Mouse (Mus musculus) T-helper 1 cell (primary cell): ENCODE measurements around the gene Krtcap3.

ENCODE experiments used
- in situ Hi-C: fragments of 300-600 bp; cut with MboI, MseI; formaldehyde crosslinking; loops from one replicate; pipeline ENCODE4 v1.15.1; 2025; ENCODE audit warnings: high pct_unique_total_duplicates

Krtcap3 gene

DNA sequence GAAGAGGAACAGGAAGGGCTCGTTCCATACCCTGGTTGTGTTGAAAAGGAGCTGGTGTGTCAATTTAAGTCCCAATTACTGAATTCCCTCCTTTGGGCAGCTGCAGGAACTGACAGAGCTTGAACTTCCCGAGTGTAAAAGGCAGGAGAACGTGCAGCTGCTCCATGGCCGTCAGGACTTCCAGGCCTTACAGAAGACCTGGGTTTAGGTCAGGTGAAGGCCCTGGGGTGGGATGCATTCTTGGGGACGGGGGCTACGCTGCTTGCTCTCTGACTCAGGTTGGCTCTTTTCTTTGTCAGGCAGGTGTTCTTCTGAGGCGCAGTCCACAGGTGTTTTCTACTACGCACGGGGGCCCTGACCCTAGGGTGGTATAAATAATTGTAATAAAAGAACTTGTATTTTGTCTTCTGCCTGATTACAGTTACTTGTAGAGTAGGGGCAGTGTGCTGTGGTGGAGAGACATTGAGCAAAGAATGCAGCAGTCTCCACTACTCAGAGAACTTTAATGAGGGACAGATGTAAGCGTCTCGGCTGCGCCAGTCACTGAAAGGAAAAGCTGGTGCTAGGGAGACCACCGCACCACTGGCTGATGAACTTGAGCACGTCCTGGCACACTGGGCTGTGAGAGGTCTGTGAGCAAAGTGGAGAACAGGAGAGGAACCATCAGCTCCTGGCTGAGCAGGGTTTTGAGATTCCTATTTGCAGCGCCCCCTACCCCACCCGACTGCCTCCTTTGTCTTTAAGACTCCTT lies 1.5 kb downstream of the Krtcap3 start:
- in situ Hi-C loops = no loop called here

DNA sequence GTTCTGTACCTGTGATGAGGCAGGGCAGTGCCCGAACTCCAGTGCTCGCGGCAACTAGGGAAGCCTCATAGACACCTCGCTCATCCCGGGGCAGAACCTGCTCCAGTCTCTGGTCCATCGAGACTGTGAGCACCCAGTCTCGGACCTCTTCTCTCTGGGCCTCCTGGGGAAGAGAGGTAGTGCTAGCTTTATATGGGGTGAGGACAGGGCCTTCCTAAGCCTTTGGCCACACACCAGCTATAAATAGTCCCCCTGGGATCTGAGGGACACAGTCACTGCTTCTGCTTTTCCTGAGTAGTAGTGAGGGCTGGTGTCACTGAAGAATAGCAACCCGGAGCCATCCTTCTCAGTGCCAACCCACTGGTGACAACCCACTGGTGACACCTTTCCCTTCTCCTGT lies 2.3 kb downstream of the Krtcap3 start:
- in situ Hi-C loops = no loop called here

DNA sequence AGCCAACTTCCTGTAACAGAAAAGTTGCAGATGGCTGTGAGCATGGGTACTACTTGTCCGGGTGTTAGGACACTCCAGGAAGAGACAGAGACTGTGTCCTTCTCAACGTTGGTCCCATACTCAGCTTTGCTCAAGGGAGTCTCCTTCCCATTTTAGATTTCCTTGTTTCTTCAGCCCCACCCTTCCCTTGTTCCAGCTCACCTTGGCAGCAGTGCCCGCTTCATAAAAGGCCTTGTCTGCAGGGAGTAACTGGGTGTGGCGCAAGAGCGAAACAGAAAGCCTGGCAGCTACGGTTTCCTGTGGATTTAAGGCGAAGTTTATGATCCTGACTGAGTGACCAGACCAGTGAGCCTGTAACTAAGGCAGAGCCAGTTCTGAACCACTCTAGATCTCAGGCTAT lies 3.0 kb downstream of the Krtcap3 start:
- in situ Hi-C loops = no loop called here

DNA sequence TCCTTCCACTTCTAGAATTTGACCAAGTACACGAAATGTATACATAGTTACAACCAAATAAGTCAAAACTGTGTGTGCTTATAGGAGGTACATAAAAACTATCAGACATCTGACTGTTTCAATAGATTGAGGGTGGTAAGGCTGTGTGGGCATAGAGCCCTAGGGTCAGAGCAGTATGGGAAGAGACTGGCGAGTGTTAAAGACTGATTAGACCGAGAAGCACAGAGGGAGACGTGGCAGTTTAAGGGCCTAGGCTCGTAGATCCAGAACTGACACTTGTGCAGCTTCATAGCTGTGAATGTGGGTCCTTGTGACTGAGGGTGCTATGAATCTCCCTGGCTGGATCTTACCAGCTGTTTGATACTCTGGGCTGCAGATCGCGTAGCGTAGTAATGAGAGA lies 3.4 kb downstream of the Krtcap3 start:
- in situ Hi-C loops = no loop called here

DNA sequence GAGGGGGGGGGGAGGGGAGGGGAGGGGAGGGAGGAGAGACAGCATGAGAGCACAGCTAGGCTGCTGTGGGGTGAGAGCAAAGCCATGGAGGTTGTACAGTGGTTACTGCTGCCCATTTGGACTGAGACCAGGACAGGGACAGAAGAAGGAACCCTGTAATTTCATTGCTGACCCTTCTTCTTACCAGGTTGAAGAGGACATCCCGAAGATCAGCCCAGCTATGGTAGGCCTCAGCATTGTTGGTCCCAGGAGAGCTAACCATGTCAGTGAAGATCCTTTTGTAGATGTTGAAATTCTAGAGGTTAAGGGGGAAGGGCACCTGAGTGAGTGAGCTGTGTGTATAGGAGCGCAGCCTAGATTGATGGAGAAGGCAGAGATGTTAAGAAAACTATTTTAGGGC lies 3.9 kb downstream of the Krtcap3 start:
- in situ Hi-C loops = no loop called here

DNA sequence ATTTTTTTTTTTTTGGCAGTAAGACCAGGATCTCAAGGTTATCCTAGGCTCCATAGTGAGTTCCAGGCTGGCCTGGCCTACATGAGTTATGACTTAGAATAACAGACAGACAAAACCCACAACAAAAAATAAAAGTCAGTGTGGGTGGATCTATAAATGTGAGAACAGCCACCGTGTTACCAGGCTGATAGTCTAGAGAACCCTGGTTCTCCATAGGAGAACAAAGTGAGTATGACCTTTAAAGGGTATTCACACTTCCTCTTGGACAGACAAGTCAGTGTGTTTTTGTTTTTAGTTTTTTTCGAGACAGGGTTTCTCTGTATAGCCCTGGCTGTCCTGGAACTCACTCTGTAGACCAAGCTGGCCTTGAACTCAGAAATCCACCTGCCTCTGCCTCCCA lies 4.5 kb downstream of the Krtcap3 start:
- in situ Hi-C loops = no loop called here

DNA sequence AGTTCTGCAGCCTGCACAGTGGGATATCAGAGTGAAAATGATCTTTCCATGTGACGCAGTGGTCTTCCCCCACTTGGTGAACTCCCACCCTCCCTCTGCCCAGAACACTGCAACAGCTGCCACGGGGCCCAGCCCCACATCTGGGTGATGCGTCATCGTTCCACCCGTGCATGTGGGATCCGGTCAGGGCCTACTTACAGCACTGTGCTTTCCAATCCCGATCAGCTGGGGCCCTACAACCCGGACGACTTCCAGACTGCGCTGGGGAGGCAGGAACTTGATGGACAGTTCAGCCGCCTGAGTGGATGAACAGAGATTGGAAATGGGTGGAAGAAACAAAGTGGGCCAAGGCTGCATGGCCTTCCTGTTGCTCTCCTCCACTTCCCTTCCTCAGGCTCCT lies 6.1 kb downstream of the Krtcap3 start:
- in situ Hi-C loops = no loop called here

DNA sequence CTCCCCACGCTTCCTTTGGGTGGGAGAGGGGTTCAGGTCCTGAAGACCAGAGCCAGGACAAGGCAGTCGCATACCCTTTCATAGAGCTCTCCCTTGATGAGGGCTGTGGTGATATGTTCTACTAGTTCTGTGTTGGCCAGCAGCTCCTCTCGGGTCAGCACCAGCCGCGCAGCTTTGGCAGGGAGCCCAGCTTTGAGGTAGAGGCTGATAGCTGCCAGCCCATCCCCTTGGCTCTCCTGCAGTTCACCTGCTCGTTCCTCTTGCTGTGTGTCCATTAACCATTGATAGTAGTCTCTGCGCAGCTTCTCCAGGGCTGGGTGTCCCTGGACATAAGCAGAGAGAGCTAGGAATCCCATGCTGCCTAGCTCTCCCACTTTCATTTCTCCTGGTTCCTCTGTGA lies 14.6 kb downstream of the Krtcap3 start:
- in situ Hi-C loops = no loop called here

DNA sequence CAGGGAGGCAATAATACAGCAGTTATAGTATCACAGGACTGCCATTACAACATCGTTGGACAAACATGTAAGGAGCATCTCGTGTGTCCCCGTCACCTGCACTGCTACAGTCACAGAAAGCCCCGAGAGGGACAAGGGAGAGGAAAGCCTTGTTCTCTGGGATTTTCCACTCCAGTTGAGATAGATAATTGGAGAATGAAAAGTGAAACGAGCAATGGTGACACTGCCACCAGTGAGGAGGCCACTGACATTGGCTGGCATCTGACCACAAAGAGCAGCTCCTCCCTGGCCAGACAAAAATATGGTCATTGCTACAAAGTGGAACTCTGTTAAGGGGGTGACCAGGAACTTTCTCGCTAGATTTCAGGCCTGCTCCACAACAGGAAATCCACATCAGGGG lies 16.2 kb downstream of the Krtcap3 start:
- in situ Hi-C loops = no loop called here

DNA sequence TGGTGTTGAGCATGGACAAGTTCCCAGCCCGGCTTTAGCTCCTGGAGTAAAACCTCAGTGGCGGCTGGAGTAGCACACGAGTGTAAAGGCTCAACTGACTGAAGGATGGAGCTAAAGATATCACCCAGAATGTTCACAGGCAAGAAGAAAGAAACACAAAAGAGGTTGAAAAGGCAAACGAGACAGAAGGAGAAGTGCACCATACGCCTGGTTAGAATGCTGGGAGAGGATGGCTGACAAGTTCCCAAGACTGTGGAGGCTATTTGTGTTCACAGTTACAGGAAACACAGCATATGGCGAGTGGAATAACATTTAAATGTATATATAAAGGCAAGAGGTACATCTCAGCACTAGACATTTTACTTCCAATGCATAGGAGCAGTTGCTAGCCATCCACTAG lies 21.5 kb downstream of the Krtcap3 start:
- in situ Hi-C loops = no loop called here

DNA sequence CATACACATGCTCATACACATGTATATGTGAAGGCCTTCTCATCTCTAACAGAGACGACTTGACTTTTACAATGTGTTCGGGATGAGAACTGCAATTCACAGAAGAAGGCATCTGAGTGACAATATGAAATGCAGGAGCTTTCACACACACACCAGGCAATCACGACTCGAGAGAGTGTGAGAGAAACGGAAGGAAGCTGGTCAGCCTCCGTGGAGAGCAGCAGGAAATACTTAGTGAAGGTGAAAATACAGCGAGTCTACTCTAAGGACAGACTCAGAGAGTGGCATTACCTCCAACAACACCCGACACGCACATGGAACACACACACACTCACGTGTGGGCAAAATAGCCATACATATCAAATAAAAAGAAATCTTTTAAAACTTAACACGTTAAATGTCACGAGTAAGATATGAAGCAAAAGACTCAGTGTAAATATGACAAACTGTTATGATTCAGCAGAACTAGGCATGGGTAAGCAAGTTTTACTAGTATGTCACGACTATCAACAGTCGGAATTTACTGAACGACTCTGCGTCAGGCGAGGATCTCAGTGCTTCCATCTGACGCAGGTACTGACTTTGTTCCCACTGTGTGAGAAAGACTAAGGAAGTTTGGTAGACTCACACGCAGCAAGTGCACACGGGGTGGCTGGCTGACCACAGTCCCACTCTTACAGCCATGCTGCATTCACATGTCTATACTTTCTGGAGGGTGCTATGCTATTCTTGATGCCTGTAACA lies 27.9 kb downstream of the Krtcap3 start:
- in situ Hi-C loops = no loop called here

DNA sequence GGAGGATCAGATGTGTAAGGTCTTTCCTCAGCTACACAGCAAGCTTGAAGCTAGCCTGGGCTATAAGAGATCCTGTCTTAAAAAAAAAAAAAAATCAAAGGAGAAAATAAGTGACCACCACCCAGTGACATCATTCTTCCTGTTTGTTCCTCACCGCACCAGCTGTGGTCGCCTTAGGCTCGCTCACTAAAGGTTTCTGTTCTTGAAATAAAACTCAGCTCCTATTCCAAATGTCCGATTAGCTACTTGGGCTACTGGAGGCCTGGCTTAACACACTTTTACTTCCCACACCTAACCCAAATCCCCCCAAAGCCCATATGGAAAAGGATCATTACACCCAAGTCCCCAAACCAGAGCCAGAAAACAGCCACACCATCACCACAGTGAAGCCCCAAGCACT lies 36.7 kb downstream of the Krtcap3 start:
- in situ Hi-C loops = no loop called here

DNA sequence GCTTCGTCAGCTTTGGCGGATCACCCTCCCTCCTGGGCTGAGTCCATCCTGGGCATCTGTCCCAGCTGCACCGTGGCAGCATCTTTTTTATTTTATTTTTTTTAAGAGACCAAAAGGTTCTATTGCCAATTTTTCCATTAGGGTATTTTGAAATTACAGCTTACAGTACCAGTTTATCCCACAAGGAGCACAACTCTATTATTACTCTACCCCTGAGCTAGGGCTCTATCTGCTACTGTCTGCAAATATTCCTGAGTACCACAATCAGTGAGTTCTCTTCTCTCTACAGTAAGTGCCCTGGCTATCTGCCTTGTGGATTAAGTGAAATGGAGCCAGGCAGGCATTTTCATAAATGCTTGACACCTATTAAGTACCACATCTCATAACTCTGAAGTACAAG lies 37.2 kb downstream of the Krtcap3 start:
- in situ Hi-C loops = no loop called here

DNA sequence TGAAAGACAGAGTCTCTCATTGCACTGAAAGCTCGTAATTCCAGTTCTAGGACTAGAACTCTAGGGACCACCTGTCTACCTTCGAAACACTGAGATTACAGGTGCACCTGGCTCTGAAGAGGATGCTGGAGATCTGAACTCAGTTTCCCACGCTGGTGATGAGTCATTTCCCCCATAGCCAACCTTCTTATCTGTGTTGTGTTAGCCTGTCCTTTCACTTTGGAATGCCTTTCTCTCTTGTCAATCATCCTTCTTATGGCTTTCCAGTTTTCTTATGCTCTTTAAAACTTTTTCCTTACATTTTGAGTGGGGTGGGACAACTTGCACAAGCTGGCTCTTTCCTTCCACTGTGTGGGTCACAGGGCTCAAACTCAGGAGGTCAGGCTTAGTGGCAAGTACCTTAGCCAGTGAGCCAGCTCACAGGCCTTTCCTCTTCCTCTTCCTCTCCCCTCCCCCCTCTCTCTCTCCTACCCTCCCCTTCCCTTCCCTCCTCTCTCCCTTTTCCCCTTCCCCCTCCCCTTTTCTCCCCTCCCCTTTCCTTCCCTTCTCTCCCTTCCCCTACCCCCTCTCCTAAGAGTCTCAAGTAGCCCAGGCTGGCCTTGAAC lies 38.2 kb downstream of the Krtcap3 start:
- in situ Hi-C loops = no loop called here

DNA sequence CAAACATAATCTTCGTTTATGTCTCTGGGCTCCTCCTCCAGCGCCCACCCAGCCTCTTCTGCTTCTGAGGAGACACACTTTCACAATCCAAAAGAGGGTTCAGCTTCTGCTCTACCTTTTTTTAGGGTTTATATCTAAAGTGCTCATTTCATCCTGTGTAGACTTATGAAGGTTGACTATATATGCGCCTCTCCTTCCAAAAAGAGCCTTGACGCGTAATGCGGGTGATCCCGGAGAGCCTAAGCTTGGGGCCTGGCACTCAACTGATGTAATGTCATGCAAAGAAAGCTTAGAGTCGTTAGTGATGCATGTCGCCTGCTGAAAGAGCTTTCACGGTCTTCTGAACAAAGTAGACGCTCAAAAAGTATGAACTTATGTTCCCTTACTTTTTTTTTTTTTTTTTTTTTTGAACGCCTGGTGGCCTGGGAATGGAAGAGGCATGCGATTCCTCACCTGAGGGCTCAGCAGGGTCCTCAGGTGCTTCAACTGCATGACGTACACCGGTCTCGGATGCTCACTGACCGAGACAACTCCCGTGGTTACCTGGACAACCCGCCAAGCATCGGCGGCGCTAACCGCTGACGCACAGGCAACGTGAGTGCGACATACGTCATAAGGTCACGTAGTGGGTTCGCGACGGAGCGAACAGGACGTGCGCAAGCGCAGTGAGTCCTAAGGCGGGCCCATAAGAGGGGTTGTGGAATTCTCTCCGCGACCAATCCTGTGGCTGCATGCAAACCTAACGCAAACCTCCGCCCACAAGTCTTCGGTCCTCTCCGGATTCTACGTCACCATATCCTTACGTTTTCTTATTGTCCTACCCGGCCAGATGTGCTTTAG lies 39.2 kb downstream of the Krtcap3 start, which contains the start of gene Ift172:
TSS of gene Ift172 (minus strand) at position 596 of the 840 bp plus-strand sequence.
- in situ Hi-C loops = no loop called here

DNA sequence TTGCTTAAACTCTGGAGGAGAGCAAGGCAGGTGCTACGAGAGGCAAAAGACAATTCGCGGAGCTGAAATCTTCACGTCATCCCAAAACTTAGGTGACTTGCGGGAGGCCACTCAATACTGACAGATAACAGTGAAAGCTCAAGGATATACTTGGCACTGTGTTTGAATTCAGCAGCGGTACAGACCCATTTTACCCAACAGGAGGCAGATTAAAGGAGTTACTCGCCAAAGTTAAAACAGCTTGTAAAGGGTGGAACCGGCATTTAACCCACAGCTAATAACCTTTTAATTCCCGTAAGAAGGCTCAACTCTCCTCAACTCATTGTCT lies 39.8 kb downstream of the Krtcap3 start:
- in situ Hi-C loops = no loop called here

DNA sequence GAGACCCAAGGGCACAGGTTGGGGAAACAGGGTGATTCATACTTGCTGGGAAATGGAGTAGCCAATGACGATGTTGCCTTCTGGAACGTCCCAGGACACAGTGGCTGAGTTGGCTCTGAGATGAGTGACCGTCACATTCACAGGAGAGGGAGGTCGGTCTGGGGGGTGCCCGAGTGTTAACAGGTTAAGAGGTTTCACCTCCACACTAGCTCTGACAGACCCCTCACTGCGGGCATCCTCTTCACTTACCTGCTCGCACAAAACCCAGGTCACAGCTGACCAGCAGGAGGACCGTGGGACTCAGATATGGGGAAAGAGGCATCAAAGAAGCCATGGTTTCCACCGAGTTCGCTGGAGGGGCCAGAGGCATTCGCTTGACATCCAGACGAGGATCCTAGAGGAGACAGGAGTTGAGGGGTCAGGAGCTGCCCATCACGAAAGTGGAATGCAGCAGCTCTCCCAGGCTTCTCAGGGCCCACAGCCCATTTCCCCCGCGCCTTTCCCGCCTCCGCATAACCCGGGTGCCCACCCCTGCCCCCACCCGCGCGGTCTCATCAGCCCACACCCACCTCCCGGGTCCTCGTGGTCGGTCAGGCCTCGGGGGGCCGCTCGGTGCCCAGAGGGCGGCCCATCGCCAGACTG lies 43.6 kb downstream of the Krtcap3 start:
- in situ Hi-C loops = no loop called here

DNA sequence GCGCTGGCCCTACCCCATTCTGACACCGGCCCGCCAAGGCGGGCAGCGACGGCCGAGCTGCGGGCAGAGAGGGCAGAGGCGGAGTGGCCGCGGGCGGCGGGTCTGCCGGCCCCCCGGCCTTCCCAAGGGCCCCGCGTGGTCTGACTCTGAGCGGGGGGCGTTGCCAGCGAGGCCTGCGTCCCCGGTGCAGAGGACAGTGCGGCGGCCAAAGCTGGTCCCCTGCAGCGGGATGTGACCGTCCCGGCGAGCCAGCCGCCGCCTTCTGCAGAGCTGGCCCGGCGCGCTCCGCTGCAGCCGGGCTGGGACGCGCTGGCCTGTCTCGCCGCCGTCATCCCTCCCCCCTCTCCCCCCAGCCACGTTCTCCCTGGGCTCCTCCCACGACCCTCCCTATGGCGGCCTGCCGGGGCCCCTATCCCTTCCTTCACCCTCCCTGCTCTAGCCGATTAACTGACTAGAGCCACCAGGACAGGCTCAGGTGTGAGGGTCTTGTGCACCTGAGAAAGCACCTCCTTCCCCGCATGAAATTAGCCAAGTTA lies 44.2 kb downstream of the Krtcap3 start, which contains the start of gene Fndc4:
TSS of gene Fndc4 (minus strand) at position 475 of the 536 bp plus-strand sequence.
- in situ Hi-C loops = no loop called here

DNA sequence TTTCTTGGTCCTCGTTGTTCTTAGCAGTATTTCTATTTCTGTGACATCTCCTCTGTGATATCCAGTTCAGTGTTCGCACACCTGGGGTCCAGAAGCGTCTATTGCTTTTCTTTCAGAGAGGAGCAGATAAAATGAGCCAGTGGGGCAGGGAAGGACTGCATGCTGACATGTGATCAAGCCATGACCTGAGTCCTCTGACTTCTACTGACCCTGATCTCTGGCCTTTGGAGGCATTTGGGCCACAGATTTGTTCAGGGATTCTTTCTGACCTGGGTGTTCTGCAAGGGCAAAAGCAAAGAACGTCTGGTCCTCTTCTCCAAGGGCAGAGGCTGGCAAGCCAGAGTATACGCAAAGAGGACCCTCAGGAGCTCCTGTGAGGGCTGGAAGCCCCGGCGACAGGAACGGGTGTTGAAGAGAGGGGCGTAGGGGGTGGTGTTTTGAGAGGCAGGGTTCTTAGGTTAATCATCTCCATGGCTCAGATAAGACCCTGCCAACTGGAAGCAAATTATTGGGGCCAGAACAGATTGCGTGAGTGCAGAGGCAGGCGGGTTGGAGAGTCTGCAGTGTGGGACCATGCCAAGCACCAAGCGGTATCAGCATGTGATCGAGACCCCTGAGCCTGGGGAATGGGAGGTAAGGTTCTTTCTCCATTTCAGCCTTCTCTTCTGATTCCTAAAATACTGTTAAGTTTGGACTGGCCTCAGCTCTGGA lies 45.7 kb downstream of the Krtcap3 start, which contains the start of gene Gckr:
TSS of gene Gckr (plus strand) at position 397 of the 711 bp plus-strand sequence.
- in situ Hi-C loops = no loop called here

DNA sequence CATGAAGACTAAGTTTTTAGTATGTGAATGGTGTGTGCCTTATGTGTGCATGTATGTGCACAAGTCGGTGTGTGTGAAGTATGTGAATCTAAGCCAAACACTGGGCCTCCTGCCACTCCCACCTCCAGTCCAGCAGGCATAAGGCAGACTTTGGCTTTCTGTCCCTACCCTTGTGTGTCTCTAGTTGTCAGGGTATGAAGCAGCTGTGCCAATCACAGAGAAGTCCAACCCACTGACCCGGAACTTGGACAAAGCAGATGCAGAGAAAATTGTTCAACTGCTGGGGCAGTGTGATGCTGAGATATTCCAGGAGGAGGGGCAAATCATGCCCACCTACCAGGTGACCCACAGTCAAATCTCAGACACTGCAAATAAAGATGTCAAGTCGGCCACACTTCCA lies 46.5 kb downstream of the Krtcap3 start:
- in situ Hi-C loops = no loop called here
